Mouse (Mus musculus) Patski (cell line): ENCODE measurements around the gene Dgki. TPM values are rescaled to one million over a fixed set of nuclear protein-coding genes. Genes with fewer than 3 reads are reported as not detected.
A peak's percentile ranks its signal among the peaks of the same experiment; 100 is the strongest.

Source experiments
- ATAC-seq: fragments of 100-300 bp; one replicate; pipeline ENCODE4 v1.8.0; 2021
- CTCF ChIA-PET: fragments of 350-600 bp; sonication (Branson Sonifier 250); formaldehyde crosslinking; loops from one replicate; lab custom pipeline; 2022; ENCODE audit warnings: inconsistent platforms; lab: Charles Lee
- POLR2A ChIA-PET: fragments of 350-600 bp; sonication (Branson Sonifier 250); formaldehyde crosslinking; loops from one replicate; lab custom pipeline; 2022; ENCODE audit warnings: antibody characterized with exemption, inconsistent platforms; lab: Charles Lee
- DNase-seq: peaks from one replicate; pipeline ENCODE4 v3.0.0-alpha.2; 2011; ENCODE audit warnings: low read depth, low spot score
- H3K27me3 ChIP-seq: fragments of 371-371 bp; one replicate; pipeline ENCODE4 v1.5.1; 2021
- CTCF ChIP-seq: fragments of 100-300 bp; IDR thresholded peaks from one replicate; pipeline ENCODE4 v1.5.1; 2021
- in situ Hi-C: fragments of 300-500 bp; cut with MboI; formaldehyde crosslinking; loops from 3 replicates; pipeline ENCODE4 v1.11.1; 2018; ENCODE audit warnings: low pct_unique_long_range_greater_than_20kb, mixed read lengths
- polyA plus RNA-seq: library from polyadenylated mRNA; unstranded; gene quantifications from one replicate; pipeline ENCODE4 v1.2.3, GENCODE M21; 2021

Dgki gene
- polyA plus RNA-seq: 0.03 TPM

DNA sequence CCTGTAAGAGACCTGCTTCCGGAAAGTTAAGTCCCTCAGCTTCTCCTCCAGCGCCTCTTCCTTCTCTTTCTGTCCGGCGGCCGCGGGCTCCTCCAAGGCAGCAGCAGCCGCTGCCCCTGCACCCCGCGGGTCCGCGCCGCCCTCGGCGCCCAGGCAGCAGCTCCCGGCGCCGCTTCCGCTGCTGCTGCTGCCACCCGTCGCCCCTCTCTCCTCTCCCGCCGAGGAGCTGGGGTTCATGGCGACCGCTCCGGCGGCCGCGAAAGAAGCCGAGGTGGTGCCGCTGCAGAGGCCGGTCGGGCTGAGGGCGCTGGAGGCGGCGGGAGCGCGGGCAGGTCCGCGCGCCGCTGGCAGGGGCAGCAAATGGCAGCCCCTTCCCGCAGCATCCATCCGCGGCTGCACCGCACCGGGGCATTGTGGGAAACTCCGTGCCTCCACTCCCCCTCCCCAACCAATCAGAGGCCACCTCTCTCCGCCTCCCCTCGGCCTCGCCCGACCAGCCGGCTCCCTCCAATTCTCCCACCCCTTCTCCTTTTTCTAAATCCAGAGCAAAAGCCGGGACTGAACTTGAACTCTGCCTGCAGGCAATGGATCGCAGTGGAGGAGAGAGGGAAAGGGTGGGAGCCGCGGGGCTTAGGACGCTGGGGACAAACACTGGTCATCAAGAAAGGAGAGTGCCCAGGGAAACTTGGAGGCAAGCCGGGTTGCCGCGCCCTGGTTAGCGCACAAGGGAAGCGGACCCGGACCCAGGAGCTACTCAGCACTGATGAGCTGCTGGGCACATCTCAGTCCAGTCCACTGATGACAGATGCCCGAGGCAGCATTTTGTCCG, at the start of gene Dgki:
Gene Dgki, minus strand, starts transcription at position 623 of the 829 bp plus-strand sequence.
- in situ Hi-C loops: no loop called here
- DNase-seq (no peak), ATAC-seq (peak; percentile 8)
- peaks cover 55% of the 10 kb centered on the region for H3K27me3 ChIP-seq
- TF ChIP-seq CTCF: no peak
- CTCF ChIA-PET: no interaction called here
- POLR2A ChIA-PET: interaction anchor here (0.6 kb wide), 1 partner anchor 893 kb away, joined by 5 read pairs; no protein-coding TSS in a partner anchor

DNA sequence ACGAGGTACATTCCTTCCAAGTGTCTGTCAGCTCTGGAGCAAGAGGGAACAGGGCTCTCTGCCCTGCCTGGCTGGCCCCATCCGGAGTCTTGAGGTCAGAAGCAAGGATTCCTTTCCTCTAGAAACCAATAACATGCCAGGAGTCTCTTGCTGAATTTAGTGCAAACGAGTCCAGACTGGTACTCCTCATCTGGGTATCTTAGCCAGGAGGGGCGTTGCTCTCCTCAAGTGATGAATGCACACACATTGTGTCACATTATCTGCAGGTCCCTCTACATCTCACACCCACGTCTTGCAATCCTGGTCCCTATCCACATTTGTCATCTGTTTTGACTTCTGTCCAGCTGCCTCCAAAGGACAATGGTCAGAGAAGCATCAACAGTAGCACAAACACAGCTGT, 47.6 kb upstream of the Dgki start:
- no peaks in the 10 kb centered on the region for H3K27me3 ChIP-seq
- POLR2A ChIA-PET: no interaction called here
- no peak for DNase-seq
- no peak for TF ChIP-seq CTCF
- no peak for ATAC-seq
- CTCF ChIA-PET: no interaction called here
- in situ Hi-C loops: no loop called here

DNA sequence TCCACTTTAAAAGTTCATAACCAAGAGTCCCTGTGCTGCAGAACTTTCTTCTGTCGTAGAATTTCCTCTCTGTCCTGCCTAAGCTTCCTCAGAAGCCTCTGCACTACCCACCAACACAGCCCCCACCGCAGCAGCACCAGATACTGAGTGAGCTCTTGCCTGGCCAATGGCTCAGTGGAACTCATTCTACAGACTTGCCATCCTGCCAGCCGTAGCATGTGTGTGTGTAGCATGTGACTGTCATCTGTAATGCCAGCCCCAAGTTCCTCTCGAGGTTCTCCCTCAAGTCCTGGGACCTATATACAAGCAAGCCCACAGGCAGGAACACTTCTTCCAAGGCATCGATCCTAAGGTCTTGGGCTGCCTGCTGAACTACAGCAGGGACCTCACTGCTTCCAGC, 38.1 kb upstream of the Dgki start:
- ChIA-PET CTCF (interaction anchor here (1.2 kb wide), 1 partner anchor 17 kb away, joined by 3 read pairs; no protein-coding TSS in a partner anchor), POLR2A (no interaction called here)
- ATAC-seq (no peak), DNase-seq (no peak)
- in situ Hi-C loops: no loop called here
- no peaks in the 10 kb centered on the region for H3K27me3 ChIP-seq
- no peak for TF ChIP-seq CTCF

DNA sequence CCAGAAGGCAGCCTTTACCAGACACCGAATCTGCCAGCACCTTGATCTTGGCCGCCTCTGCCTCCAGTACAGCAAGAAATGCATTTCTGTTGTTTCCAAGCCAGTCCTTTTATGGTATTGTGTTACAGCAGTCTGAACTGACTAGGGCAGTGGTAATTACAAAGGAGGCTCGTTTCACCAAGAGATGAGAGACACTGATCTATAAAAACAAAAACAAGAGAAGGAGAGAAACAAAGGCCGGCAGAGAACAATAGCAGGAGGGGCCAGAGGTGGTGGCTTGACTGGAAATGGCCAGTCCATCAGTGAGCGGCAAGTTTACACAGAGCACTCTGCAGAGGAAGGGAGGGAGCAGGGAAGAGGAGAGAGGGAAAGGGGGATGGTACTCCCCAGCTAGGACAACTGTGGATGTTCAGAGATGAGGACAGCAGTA, 36.9 kb upstream of the Dgki start:
- no peaks in the 10 kb centered on the region for H3K27me3 ChIP-seq
- DNase-seq: no peak
- in situ Hi-C loops: no loop called here
- no peak for ATAC-seq
- CTCF ChIA-PET: interaction anchor here (1.5 kb wide), 1 partner anchor 10 kb away, joined by 5 read pairs; no protein-coding TSS in a partner anchor
- no peak for TF ChIP-seq CTCF
- POLR2A ChIA-PET: no interaction called here

DNA sequence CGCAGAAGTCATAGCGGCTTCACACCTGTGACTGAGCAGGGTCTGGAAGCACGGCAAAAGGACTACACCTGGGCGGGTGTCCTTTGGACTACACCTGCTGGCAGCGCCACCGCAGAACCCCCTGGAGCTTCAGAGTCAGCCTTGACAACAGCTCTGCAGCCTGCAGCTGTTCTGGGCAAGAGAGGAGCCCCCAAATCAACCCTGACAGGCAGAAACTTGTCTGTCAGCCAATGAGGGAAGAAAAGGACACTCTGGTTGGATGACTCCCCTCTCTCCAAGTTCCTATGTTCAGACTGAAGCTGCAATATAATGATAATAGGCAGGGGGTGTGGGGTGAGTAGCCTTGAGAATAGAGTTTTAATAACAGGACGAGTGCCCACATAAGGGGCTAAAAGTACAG, 36.4 kb upstream of the Dgki start:
- ChIA-PET CTCF (interaction anchor here (1.5 kb wide), 1 partner anchor 9 kb away, joined by 5 read pairs; no protein-coding TSS in a partner anchor), POLR2A (no interaction called here)
- no peak for TF ChIP-seq CTCF
- in situ Hi-C loops: no loop called here
- ATAC-seq (no peak), DNase-seq (no peak)
- no peaks in the 10 kb centered on the region for H3K27me3 ChIP-seq

DNA sequence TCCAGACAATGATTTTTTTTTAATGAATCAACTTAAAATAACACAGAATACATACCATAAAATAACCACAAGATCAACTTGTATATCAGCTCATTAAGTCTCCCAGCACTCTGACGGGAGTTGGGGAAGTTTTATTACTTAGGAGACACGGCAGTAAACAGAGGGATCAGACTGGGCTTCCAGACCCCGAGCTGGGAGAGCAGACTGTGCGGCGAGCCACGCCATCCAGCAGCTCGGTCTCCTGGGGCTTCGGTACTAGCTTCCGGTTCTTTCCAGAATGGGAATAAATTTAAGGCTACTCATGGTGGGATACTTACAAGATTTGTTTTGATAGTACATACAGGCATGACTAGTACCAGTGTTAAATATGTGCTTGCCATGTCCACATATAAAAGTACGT, 32.9 kb upstream of the Dgki start:
- in situ Hi-C loops: no loop called here
- no peak for ATAC-seq
- POLR2A ChIA-PET: interaction anchor here (0.6 kb wide), 1 partner anchor 22 kb away, joined by 4 read pairs; no protein-coding TSS in a partner anchor

DNA sequence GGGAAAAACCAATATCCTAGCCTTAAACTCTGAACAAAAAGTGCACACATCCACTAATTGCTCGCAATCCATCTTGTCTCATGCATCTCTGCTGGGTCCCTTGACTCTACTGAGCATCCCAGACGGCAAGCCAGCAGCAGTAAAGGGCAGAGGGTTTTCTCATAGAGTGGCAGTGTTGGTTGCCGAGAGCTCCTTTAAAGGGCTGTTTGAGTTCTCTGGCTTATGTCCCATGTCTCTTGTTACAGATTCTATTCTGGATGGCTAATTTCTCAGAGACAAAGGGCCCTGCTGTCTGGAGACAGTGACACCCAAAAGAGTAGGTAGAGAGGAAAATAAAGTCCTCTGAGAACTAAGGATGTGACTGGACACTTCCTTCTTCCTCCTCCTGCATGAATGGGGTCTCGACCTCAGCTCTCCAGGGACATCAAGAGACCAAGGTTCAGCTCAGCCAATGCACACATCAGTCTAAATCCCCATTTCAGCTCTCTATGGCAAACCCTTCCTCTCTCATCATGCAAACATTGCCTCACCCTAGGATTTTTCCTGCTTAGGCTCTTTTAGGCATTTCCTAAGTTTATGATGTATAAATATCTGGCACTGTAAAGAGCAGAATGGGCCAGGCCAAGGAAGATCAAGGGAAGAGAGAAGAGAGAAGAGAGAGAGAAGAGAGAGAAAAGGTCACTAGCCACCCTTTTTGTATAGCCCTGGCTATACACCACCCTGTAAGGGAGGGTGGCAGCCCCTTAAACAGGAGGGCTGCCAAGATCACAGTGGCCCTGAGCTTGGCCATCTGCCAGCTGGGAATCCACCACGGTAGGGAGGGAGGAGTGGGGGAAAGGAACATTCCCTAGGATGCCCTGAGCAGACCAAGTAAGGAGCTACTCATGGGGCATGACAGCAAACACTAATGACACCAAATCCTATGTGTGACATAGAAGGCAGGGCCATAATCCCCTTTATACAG, 30.2 kb upstream of the Dgki start:
- in situ Hi-C loops: no loop called here
- ATAC-seq: no peak
- ChIA-PET POLR2A (interaction anchor here (1.1 kb wide), 1 partner anchor 100 kb away, joined by 5 read pairs; no protein-coding TSS in a partner anchor), CTCF (interaction anchor here (1.1 to 3.0 kb wide), 3 partner anchors 11 to 22 kb away, joined by 3 to 8 read pairs (median 4); no protein-coding TSS in a partner anchor)
- TF ChIP-seq CTCF: no peak
- DNase-seq: no peak
- no peaks in the 10 kb centered on the region for H3K27me3 ChIP-seq

More for the DNA sequence above, 32.9 kb upstream of the Dgki start:
- H3K27me3 ChIP-seq: no peaks in the 10 kb centered on the region
- TF ChIP-seq CTCF: no peak
- no peak for DNase-seq
- CTCF ChIA-PET: interaction anchor here (3.0 kb wide), 1 partner anchor 18 kb away, joined by 8 read pairs; no protein-coding TSS in a partner anchor

DNA sequence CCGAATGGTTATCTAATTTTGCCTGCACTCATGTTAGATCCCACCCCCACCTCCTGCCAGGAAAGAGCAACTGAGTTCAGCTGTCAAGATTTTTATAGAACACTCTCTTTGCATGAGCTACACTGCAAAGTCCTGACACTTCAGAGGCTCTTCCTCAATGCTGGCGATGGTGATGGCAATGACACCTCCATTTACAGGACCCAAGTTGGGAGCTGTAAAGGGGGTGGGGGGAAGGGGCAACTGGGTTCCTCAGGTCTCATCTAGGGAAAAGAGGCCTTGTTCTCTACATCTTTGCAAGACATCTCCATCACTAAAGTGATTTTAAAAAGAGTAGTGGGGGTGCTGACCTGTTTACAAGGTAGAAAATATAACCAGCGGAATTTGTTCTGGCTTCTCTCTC, 29.4 kb upstream of the Dgki start:
- POLR2A ChIA-PET: no interaction called here
- in situ Hi-C loops: no loop called here

DNA sequence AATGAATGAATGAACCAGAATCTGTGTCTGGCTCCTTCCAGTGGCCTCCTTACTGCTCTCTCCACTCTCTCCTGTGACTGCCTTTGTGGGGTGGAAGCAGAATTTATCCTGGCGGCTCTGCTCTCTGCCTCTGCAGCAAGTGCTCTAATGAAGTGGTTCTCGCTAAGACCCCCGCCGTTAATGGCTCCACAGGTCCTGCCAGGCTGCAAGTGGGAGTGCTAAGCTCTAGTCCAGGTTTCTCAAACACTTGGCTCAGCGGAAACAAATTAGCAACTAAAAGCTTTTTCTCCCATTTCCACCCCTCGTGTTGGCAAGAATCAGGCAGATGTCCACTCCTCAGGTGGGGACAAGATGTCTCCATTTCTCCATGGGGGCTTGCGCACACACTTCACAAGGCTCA, 28.7 kb upstream of the Dgki start:
- in situ Hi-C loops: no loop called here
- DNase-seq (no peak), ATAC-seq (no peak)
- H3K27me3 ChIP-seq: no peaks in the 10 kb centered on the region
- no peak for TF ChIP-seq CTCF
- CTCF ChIA-PET: interaction anchor here (0.9 to 2.1 kb wide), 3 partner anchors 11 to 14 kb away, joined by 3 to 4 read pairs (median 3); no protein-coding TSS in a partner anchor
- POLR2A ChIA-PET: no interaction called here

More for the DNA sequence above, 29.4 kb upstream of the Dgki start:
- no peaks in the 10 kb centered on the region for H3K27me3 ChIP-seq
- no peak for DNase-seq
- TF ChIP-seq CTCF: no peak
- ATAC-seq: no peak
- CTCF ChIA-PET: interaction anchor here (1.2 to 2.1 kb wide), 2 partner anchors 12 to 14 kb away, joined by 3 to 4 read pairs; no protein-coding TSS in a partner anchor

DNA sequence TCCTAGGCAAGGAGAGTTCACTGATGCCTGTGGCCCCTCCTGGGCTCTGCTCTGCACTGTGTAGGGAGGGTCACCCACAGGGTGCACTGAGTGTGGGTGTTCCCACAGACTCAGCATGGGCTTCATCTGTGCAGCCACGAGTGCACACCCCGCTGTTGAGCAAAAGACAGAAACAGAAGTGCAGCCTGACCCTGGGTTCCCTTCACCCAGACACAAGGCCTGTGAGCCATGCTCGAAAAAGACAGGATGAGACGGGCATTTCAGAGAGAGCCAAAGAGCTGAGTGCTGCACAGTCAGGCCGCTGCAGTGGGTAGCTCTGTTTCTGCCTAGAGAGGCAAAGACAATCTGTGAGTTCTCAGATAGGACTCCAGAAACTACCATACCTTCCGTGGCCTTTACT, 27.5 kb upstream of the Dgki start:
- H3K27me3 ChIP-seq: no peaks in the 10 kb centered on the region
- DNase-seq (no peak), ATAC-seq (no peak)
- in situ Hi-C loops: no loop called here
- TF ChIP-seq CTCF: no peak
- CTCF ChIA-PET: interaction anchor here (1.5 to 1.6 kb wide), 2 partner anchors 9 to 10 kb away, joined by 5 to 7 read pairs; no protein-coding TSS in a partner anchor
- POLR2A ChIA-PET: interaction anchor here (0.7 to 1.0 kb wide), 3 partner anchors 11 to 95 kb away, joined by 3 to 6 read pairs (median 5); no protein-coding TSS in a partner anchor
